Mouse (Mus musculus) activated CD4-positive, CD25-positive, alpha-beta regulatory T cell, adult 9 weeks (primary cell): ENCODE results near the gene Adad2. TPM values are rescaled to one million over a fixed set of nuclear protein-coding genes. Genes with fewer than 3 reads are reported as not detected.

Experiments used
- polyA plus RNA-seq: library from polyadenylated mRNA; unstranded; fragments of 100-300 nt; shearing (Covaris generic); gene quantifications from one replicate; pipeline ENCODE4 v1.2.1, GENCODE M21; 2017

The Adad2 gene
- polyA plus RNA-seq, result not detected

GRCm38 (mm10) chr8:119612471-119612870 is at the start of gene Adad2:
Gene Adad2, plus strand, starts transcription at chr8:119612747.

GRCm38 (mm10) chr8:119574437-119575365 is 37.8 kb upstream of the Adad2 start, which contains the start of the genes Hsdl1 and Dnaaf1:
Gene Hsdl1, minus strand, starts transcription at chr8:119575183.
Gene Dnaaf1, plus strand, starts transcription at chr8:119575235.

GRCm38 (mm10) chr8:119604996-119605395 is 7.6 kb upstream of the Adad2 start, which contains the start of gene Taf1c:
Gene Taf1c, minus strand, starts transcription at chr8:119605222.

GRCm38 (mm10) chr8:119635378-119635777 is 22.8 kb downstream of the Adad2 start, which contains the start of gene Kcng4:
Gene Kcng4, minus strand, starts transcription at chr8:119635680.

Other genes starting within 250 kb of the Adad2 start
- 2.0 TPM for gene Mlycd, start 217.9 kb upstream of the Adad2 start, polyA plus RNA-seq
- 24.3 TPM for gene Osgin1, start 178.6 kb upstream of the Adad2 start, polyA plus RNA-seq
- gene Necab2, start 166.0 kb upstream of the Adad2 start, polyA plus RNA-seq, result not detected
- gene Slc38a8, start 111.0 kb upstream of the Adad2 start, polyA plus RNA-seq, result not detected
- 110 TPM for gene Mbtps1, start 54.0 kb upstream of the Adad2 start, polyA plus RNA-seq
- gene Hsdl1, start 37.6 kb upstream of the Adad2 start, polyA plus RNA-seq, result 104 TPM
- gene Dnaaf1, start 37.5 kb upstream of the Adad2 start, polyA plus RNA-seq, result not detected
- 38.1 TPM for gene Taf1c, start 7.5 kb upstream of the Adad2 start, polyA plus RNA-seq
- gene Kcng4, start 22.9 kb downstream of the Adad2 start, polyA plus RNA-seq, result not detected
- not detected for gene Wfdc1, start 53.6 kb downstream of the Adad2 start, polyA plus RNA-seq
- not detected for gene Atp2c2, start 87.3 kb downstream of the Adad2 start, polyA plus RNA-seq
- gene Tldc1, start 165.7 kb downstream of the Adad2 start, polyA plus RNA-seq, result 13.7 TPM
- gene Cotl1, start 227.8 kb downstream of the Adad2 start, polyA plus RNA-seq, result 444 TPM
- gene Klhl36, start 249.5 kb downstream of the Adad2 start, polyA plus RNA-seq, result 13.6 TPM